Mouse (Mus musculus) midbrain, embryonic 16.5 days (tissue): Measurements from ENCODE around the gene Fbxo40. TPM values are rescaled to one million over a fixed set of nuclear protein-coding genes. Genes with fewer than 3 reads are reported as not detected.

ENCODE experiments used
- ATAC-seq: fragments of 200-750 bp; cut with Nextera tagmentation; 2 replicates; pipeline ENCODE4 v1.8.0; 2017; ENCODE audit warnings: moderate TSS enrichment
- H3K27ac ChIP-seq: fragments of 300-500 bp; sonication (generic); 2 replicates; pipeline ENCODE4 v1.5.1; 2014; ENCODE audit warnings: mild to moderate bottlenecking, low read length, mixed read lengths
- H3K27me3 ChIP-seq: fragments of 300-500 bp; sonication (generic); 2 replicates; pipeline ENCODE4 v1.6.1; 2014; ENCODE audit warnings: low read depth, low read length, mixed read lengths; ENCODE audit not compliant: control insufficient read depth, insufficient read depth
- H3K36me3 ChIP-seq: fragments of 300-500 bp; sonication (generic); 2 replicates; pipeline ENCODE4 v1.6.1; 2014; ENCODE audit warnings: mild to moderate bottlenecking, low read length, moderate library complexity, mixed read lengths; ENCODE audit not compliant: control insufficient read depth, insufficient read depth
- H3K4me1 ChIP-seq: fragments of 300-500 bp; sonication (generic); 2 replicates; pipeline ENCODE4 v1.6.1; 2014; ENCODE audit warnings: mild to moderate bottlenecking, low read length, mixed read lengths; ENCODE audit not compliant: control insufficient read depth, insufficient read depth
- H3K4me2 ChIP-seq: fragments of 300-500 bp; sonication (generic); 2 replicates; pipeline ENCODE4 v1.6.1; 2014; ENCODE audit warnings: mild to moderate bottlenecking, low read length, mixed read lengths
- H3K4me3 ChIP-seq: fragments of 300-500 bp; sonication (generic); 2 replicates; pipeline ENCODE4 v1.5.1; 2014; ENCODE audit warnings: low read depth, mild to moderate bottlenecking, low read length, moderate library complexity, mixed read lengths
- H3K9ac ChIP-seq: fragments of 300-500 bp; sonication (generic); 2 replicates; pipeline ENCODE4 v1.6.1; 2014; ENCODE audit warnings: low read depth, low read length, mixed read lengths
- H3K9me3 ChIP-seq: fragments of 300-500 bp; sonication (generic); replicated peaks from 2 replicates; pipeline ENCODE4 v1.6.1; 2014; ENCODE audit warnings: mild to moderate bottlenecking, low read length, mixed read lengths; ENCODE audit not compliant: control insufficient read depth, poor library complexity, severe bottlenecking
- WGBS: fragments of 180-500 bp; shearing (Covaris S2); extraction: QIAGEN DNeasy Blood & Tissue Kit; methylation state at CpG from one replicate; pipeline ENCODE4 v1.1.7; 2014; 5-methylcytosine and 5-hydroxymethylcytosine counted together
- polyA plus RNA-seq: library from polyadenylated mRNA; unstranded; fragments of >200 nt; fragmentation: Nextera tagmentation; extraction: Ambion mirVana; gene quantifications from 2 replicates; pipeline ENCODE4 v1.2.1, GENCODE M21; 2015

Fbxo40 gene
- polyA plus RNA-seq, 1 experiment from 2014 or later: 0.04 TPM

DNA sequence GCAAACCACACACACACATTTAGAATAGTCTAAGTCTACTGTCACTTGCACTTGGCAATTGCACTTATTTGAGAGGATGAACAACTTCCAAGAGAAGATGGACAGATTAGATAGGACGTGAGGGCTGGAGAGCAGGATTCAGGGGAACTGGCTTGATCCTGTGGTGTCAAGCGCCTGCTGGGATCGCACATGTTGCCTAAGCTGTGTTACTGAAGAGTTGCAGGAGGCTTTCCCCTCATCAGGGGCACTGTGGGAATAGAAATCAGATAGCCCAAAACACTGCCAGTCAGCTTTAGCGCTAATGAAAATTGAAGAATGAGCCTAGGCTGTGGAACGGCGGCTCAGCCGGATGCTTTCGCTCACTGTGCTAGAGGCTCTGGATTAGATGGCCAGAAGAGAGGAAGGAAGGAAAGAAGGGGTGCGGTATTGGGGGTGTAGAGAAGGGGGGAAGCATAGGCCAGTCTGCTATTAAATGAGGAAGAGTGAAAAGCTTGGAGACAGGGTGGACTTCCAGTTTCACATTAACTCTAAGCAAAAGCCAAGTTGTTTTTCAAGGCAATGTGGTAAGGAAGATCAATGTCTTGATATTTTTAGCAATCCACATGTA, 9.2 kb upstream of the Fbxo40 start:
- Histone ChIP-seq H3K27me3 (no peaks in the 10 kb centered on the region), H3K36me3 (no peaks in the 10 kb centered on the region), H3K4me2 (no peak overlapping the region), H3K4me3 (no peak overlapping the region), H3K4me1 (no peaks in the 10 kb centered on the region), H3K9me3 (no peaks in the 10 kb centered on the region), H3K27ac (no peak overlapping the region), H3K9ac (no peak overlapping the region)
- no peak for ATAC-seq
- 84% methylated on average over 9 of the region's 9 CpGs for WGBS

DNA sequence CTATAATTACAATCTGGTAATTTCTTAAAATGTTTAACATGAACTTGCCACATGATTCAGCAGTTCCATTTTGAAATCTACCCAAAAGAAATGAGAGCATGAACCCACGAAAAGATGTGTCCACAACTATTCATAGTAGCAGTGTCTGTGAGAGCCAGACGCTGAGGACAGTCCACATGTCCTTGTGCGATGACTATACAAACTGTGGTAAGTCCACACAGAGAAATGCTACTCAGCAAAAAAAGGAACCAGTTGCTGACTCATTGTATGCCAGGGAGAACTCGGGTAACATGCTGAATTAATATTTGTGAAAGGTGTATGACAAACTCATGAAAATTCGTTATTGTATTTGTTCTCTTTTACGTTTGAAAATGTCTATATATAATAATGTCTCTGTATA, 7.4 kb upstream of the Fbxo40 start:
- Histone ChIP-seq H3K4me2 (no peak overlapping the region), H3K4me3 (no peak overlapping the region), H3K27me3 (no peaks in the 10 kb centered on the region), H3K36me3 (no peaks in the 10 kb centered on the region), H3K9ac (no peak overlapping the region), H3K4me1 (no peaks in the 10 kb centered on the region), H3K27ac (no peak overlapping the region), H3K9me3 (no peaks in the 10 kb centered on the region)
- no peak for ATAC-seq
- 82% methylated on average over 6 of the region's 6 CpGs for WGBS

DNA sequence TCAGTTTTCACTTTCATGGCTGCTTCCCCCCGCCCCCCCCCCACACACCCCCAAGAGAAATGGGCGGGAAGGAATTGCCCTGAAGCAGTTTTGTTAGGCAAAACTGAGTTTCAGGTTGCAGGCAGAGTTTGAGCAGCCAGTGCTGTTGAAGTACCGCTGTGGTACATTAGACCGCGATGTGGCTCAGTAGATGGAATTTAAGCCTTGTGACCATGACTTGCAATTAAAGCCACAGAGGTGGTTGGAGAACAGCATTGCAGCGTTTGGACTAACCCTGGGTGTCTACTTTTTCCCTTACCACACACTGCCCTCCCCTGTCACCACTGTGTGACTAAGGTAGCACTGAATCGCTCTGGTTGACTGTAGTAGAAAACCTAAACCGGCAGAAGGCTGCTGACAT, 774 bp downstream of the Fbxo40 start:
- 71% methylated on average over 8 of the region's 8 CpGs for WGBS
- H3K9me3 ChIP-seq: no peaks in the 10 kb centered on the region
- H3K4me2 ChIP-seq: no peak overlapping the region
- no peak overlapping the region for H3K27ac ChIP-seq
- H3K9ac ChIP-seq: no peak overlapping the region
- no peaks in the 10 kb centered on the region for H3K36me3 ChIP-seq
- no peaks in the 10 kb centered on the region for H3K27me3 ChIP-seq
- H3K4me3 ChIP-seq: no peak overlapping the region
- ATAC-seq: no peak
- H3K4me1 ChIP-seq: no peaks in the 10 kb centered on the region

DNA sequence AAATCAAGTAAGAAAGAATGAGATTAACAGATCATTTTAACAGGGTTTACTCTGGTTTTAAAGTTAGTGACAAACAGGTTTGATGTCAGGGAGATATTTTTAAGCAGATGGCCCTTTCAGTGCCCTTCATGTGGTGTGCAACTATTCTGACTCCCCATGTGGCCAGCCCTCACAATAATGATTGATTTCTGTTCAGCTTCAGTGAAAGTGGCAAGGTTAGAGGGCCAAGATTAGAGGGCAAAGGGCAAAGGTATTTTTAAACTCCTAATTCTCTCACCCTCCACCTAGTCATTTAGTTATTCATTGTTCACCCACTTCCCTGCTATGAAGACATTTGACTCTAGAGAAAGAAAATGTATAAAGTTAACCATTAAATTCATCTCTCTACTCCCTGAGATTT, 2.2 kb downstream of the Fbxo40 start:
- no peak overlapping the region for H3K4me3 ChIP-seq
- H3K36me3 ChIP-seq: no peaks in the 10 kb centered on the region
- no peaks in the 10 kb centered on the region for H3K9me3 ChIP-seq
- no peaks in the 10 kb centered on the region for H3K4me1 ChIP-seq
- no peak for ATAC-seq
- H3K4me2 ChIP-seq: no peak overlapping the region
- no peak overlapping the region for H3K9ac ChIP-seq
- H3K27ac ChIP-seq: no peak overlapping the region
- H3K27me3 ChIP-seq: no peaks in the 10 kb centered on the region

DNA sequence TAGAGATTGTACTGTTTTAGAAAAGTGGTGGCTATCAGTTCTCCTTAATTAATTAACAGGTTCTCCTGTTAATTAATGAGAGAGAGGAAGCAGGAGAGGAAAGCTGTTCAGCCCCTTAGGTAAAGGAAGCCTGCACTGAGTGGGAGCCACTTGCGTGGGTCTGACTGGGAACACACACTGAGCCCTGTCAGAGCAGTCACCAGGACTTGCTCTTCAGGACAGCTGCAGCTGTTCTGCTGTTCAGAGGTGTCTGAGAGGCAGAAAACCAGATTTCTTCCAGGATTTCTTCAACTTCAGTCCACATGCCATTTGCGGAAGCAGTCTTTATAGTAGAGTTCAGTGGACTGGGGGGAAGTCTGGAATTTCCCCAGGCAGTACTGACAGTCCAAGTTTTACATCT, 2.9 kb downstream of the Fbxo40 start:
- 72% methylated on average over 2 of the region's 2 CpGs for WGBS
- Histone ChIP-seq H3K36me3 (no peaks in the 10 kb centered on the region), H3K4me2 (no peak overlapping the region), H3K9ac (no peak overlapping the region), H3K4me1 (no peaks in the 10 kb centered on the region), H3K4me3 (no peak overlapping the region), H3K9me3 (no peaks in the 10 kb centered on the region), H3K27ac (no peak overlapping the region), H3K27me3 (no peaks in the 10 kb centered on the region)
- ATAC-seq: no peak

DNA sequence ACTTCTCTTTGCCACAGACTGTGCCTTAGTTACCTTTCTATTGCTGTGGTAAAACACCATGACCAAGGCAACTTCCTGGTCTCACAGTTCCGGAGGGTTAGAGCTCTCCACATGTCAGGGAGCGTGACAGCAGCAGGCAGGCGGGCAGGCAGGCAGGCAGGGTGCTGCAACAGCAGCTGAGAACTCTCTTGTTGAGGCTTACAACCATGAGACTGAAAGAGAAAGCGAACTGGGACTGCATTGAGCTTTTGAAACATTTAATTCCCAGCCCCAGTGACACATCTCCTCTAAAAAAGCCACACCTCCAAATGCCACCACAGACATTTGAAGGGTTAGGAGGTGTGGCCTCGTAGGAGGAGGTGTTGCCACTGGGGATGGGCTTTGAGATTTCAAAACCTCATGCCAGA, 4.6 kb downstream of the Fbxo40 start:
- H3K4me3 ChIP-seq: no peak overlapping the region
- no peaks in the 10 kb centered on the region for H3K9me3 ChIP-seq
- H3K36me3 ChIP-seq: no peaks in the 10 kb centered on the region
- ATAC-seq: no peak
- WGBS: 70% methylated on average over 5 of the region's 5 CpGs
- H3K4me2 ChIP-seq: no peak overlapping the region
- no peak overlapping the region for H3K9ac ChIP-seq
- H3K27ac ChIP-seq: no peak overlapping the region
- H3K4me1 ChIP-seq: no peaks in the 10 kb centered on the region
- H3K27me3 ChIP-seq: no peaks in the 10 kb centered on the region

DNA sequence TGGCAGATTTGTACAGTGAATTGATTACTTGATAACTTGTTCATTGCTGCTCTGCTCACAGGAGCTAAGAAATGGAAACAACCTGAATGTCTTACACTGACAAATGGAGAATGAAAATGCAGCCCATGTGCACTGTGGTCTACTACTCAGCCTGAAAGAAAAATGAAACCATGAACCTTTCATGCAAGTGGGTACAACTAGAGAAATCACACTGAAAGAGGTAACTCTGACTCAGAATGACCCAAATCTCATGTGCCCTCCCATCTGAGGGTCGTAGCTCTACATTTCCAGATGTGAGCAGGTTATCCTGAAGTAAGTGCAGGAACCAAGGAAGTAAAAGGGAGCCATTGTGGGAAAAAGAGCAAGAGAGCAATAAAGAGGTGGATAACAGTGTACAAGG, 6.5 kb downstream of the Fbxo40 start:
- H3K4me3 ChIP-seq: no peak overlapping the region
- 82% methylated on average over 1 of the region's 1 CpGs for WGBS
- no peak overlapping the region for H3K27ac ChIP-seq
- no peak overlapping the region for H3K4me2 ChIP-seq
- H3K27me3 ChIP-seq: no peaks in the 10 kb centered on the region
- H3K9ac ChIP-seq: no peak overlapping the region
- no peaks in the 10 kb centered on the region for H3K9me3 ChIP-seq
- no peaks in the 10 kb centered on the region for H3K36me3 ChIP-seq
- no peak for ATAC-seq
- no peaks in the 10 kb centered on the region for H3K4me1 ChIP-seq

DNA sequence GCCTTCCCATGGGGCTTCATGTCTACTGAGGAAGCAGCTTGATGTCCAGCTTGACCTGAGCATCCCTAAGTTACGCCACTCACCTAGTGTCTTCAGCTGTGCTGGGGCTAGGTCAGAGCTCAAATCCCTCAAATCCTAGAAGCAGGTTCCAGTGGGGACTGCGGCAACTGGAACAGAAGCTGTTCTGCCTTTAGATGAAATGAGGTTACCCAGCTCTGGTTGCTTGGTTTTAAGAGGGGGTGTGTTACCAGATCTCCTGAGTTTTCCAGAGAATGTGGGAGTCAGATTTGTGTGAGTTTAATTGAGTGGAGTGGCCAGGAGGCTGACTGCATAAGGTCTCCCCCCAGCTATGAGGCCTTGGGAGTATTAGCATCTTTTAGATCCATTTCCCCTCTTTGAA, 11.1 kb downstream of the Fbxo40 start:
- Histone ChIP-seq H3K27ac (no peak overlapping the region), H3K36me3 (no peaks in the 10 kb centered on the region), H3K27me3 (no peaks in the 10 kb centered on the region), H3K9me3 (no peaks in the 10 kb centered on the region), H3K4me1 (no peaks in the 10 kb centered on the region), H3K4me3 (no peak overlapping the region), H3K4me2 (no peak overlapping the region), H3K9ac (no peak overlapping the region)
- ATAC-seq: no peak
- WGBS: 95% methylated on average over 2 of the region's 2 CpGs

DNA sequence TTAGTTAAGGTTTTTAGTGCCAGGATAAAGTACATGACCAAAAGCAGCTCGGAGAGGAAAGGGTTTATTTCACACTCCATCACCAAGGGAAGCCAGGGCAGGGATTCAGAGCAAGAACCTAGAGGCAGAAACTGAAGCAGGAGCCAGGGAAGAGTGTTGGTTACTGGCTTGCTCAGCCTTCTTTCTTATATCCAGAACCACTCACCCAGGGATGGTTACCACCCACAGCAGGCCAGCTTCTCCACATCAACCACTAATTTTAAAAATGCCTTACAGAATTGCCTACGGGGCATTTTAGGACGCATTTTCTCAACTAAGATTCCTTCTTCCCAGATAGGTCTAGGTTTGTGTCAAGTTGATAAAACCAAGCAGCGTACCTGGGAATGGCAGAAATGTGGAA, 26.9 kb downstream of the Fbxo40 start:
- 90% methylated on average over 4 of the region's 4 CpGs for WGBS
- Histone ChIP-seq H3K4me1 (no peaks in the 10 kb centered on the region), H3K27me3 (no peaks in the 10 kb centered on the region), H3K9ac (no peak overlapping the region), H3K4me3 (no peak overlapping the region), H3K9me3 (no peaks in the 10 kb centered on the region), H3K4me2 (no peak overlapping the region), H3K27ac (no peak overlapping the region), H3K36me3 (no peaks in the 10 kb centered on the region)
- ATAC-seq: no peak

DNA sequence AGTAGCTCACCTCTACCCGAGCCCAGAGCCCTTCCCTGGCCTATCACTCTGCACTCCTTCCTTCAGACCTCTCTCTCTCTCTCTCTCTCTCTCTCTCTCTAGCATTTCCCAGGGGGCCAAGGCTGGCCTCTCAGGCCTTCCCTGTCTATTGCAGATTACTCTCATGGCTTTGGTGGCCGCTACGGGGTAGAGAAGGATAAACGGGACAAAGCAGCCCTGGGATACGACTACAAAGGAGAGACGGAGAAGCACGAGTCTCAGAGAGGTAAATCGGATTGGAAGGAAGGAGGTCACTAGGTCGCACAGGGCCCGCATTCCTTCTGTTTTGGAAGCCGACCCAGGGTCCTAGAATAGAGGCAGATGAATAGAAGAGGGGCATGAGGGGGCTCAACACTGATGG, 35.2 kb downstream of the Fbxo40 start:
- H3K4me3 ChIP-seq: no peak overlapping the region

More for the DNA sequence above, 35.2 kb downstream of the Fbxo40 start:
- H3K27ac ChIP-seq: no peak overlapping the region
- H3K9ac ChIP-seq: no peak overlapping the region
- no peak overlapping the region for H3K4me2 ChIP-seq
- H3K27me3 ChIP-seq: no peaks in the 10 kb centered on the region
- H3K9me3 ChIP-seq: no peaks in the 10 kb centered on the region
- H3K4me1 ChIP-seq: no peaks in the 10 kb centered on the region
- H3K36me3 ChIP-seq: no peaks in the 10 kb centered on the region
- ATAC-seq: no peak
- WGBS: 20% methylated on average over 11 of the region's 11 CpGs
